Mouse (Mus musculus): ENCODE measurements around the gene D17Wsu92e. TPM values are rescaled to one million over a fixed set of nuclear protein-coding genes. Genes with fewer than 3 reads are reported as not detected.
A peak's percentile ranks its signal among the peaks of the same experiment; 100 is the strongest.

Gene D17Wsu92e
- polyA plus RNA-seq, 1 experiment from 2014 or later = 23.8 TPM

GRCm38 (mm10) chr17:27721125-27721664 lies 99.3 kb downstream of the D17Wsu92e start:
- TF ChIP-seq EP300 (IDR thresholded peaks at IDR 0.05; ENCODE audit: low read depth) (no peak), CTCF (IDR thresholded peaks at IDR 0.05; ENCODE audit: low read depth) (no peak)
- no peak for DNase-seq
- Histone ChIP-seq H3K4me2 (ENCODE audit: low read depth, low read length) (no peak overlapping the region), H3K4me1 (ENCODE audit: insufficient read depth) (peaks cover 14% of the 10 kb centered on the region), H3K27me3 (ENCODE audit: insufficient read depth, low read length) (no peaks in the 10 kb centered on the region), H3K9ac (replicated peaks) (no peak overlapping the region), H3K9me3 (ENCODE audit: low read length) (no peaks in the 10 kb centered on the region), H3K36me3 (replicated peaks; ENCODE audit: insufficient read depth, low read length) (no peaks in the 10 kb centered on the region), H3K4me3 (ENCODE audit: low read depth, low read length) (no peak overlapping the region), H3K27ac (ENCODE audit: low read depth) (no peak overlapping the region)
- 75% methylated on average over 9 of the region's 9 CpGs for WGBS (ENCODE audit: insufficient replicate concordance)
- ATAC-seq = no peak

GRCm38 (mm10) chr17:27720326-27720725 lies 100.1 kb downstream of the D17Wsu92e start:
- H3K4me1 ChIP-seq (ENCODE audit: insufficient read depth) = peaks cover 10% of the 10 kb centered on the region
- no peak for DNase-seq
- H3K27ac ChIP-seq (ENCODE audit: low read depth) = no peak overlapping the region
- H3K4me3 ChIP-seq (ENCODE audit: low read depth, low read length) = no peak overlapping the region
- H3K36me3 ChIP-seq (replicated peaks; ENCODE audit: insufficient read depth, low read length) = no peaks in the 10 kb centered on the region
- TF ChIP-seq EP300 (IDR thresholded peaks at IDR 0.05; ENCODE audit: low read depth) (no peak), CTCF (IDR thresholded peaks at IDR 0.05; ENCODE audit: low read depth) (no peak)
- ATAC-seq = no peak
- H3K27me3 ChIP-seq (ENCODE audit: insufficient read depth, low read length) = no peaks in the 10 kb centered on the region
- H3K9me3 ChIP-seq (ENCODE audit: low read length) = no peaks in the 10 kb centered on the region
- WGBS (ENCODE audit: insufficient replicate concordance) = 66% methylated on average over 9 of the region's 9 CpGs
- H3K9ac ChIP-seq (replicated peaks) = no peak overlapping the region
- H3K4me2 ChIP-seq (ENCODE audit: low read depth, low read length) = no peak overlapping the region

- no peak overlapping the region for H3K27ac ChIP-seq (ENCODE audit: low read depth)
- no peaks in the 10 kb centered on the region for H3K36me3 ChIP-seq (replicated peaks; ENCODE audit: insufficient read depth, low read length)
- DNase-seq (no peak), ATAC-seq (no peak)
- H3K4me1 ChIP-seq (ENCODE audit: insufficient read depth) = peaks cover 8% of the 10 kb centered on the region
- H3K9ac ChIP-seq (replicated peaks) = no peak overlapping the region
- 64% methylated on average over 14 of the region's 14 CpGs for WGBS (ENCODE audit: insufficient replicate concordance)
- no peak overlapping the region for H3K4me2 ChIP-seq (ENCODE audit: low read depth, low read length)
- no peaks in the 10 kb centered on the region for H3K9me3 ChIP-seq (ENCODE audit: low read length)
- no peaks in the 10 kb centered on the region for H3K27me3 ChIP-seq (ENCODE audit: insufficient read depth, low read length)
- no peak for TF ChIP-seq CTCF (IDR thresholded peaks at IDR 0.05; ENCODE audit: low read depth)
- no peak for TF ChIP-seq EP300 (IDR thresholded peaks at IDR 0.05; ENCODE audit: low read depth)
- H3K4me3 ChIP-seq (ENCODE audit: low read depth, low read length) = no peak overlapping the region
Measured at GRCm38 (mm10) chr17:27719663-27720062, 100.8 kb downstream of the D17Wsu92e start.

- no peak overlapping the region for H3K9ac ChIP-seq (replicated peaks)
- WGBS (ENCODE audit: insufficient replicate concordance) = 49% methylated on average over 5 of the region's 5 CpGs
- H3K36me3 ChIP-seq (replicated peaks; ENCODE audit: insufficient read depth, low read length) = no peaks in the 10 kb centered on the region
- DNase-seq = no peak
- H3K27ac ChIP-seq (ENCODE audit: low read depth) = no peak overlapping the region
- ATAC-seq = no peak
- no peak overlapping the region for H3K4me2 ChIP-seq (ENCODE audit: low read depth, low read length)
- 0 out of 2 replicates have a peak, but pooled peaks have one; percentile 18 for TF ChIP-seq CTCF (IDR thresholded peaks at IDR 0.05; ENCODE audit: low read depth)
- no peak for TF ChIP-seq EP300 (IDR thresholded peaks at IDR 0.05; ENCODE audit: low read depth)
- peaks cover 8% of the 10 kb centered on the region for H3K4me1 ChIP-seq (ENCODE audit: insufficient read depth)
- H3K27me3 ChIP-seq (ENCODE audit: insufficient read depth, low read length) = 0 out of 2 replicates have a peak, but pooled peaks cover 2% of the 10 kb centered on the region
- H3K4me3 ChIP-seq (ENCODE audit: low read depth, low read length) = no peak overlapping the region
- no peaks in the 10 kb centered on the region for H3K9me3 ChIP-seq (ENCODE audit: low read length)
Measured at GRCm38 (mm10) chr17:27718250-27718649, 102.2 kb downstream of the D17Wsu92e start.

GRCm38 (mm10) chr17:27716804-27717203 lies 103.6 kb downstream of the D17Wsu92e start:
- H3K4me3 ChIP-seq (ENCODE audit: low read depth, low read length) = 0 out of 2 replicates have a peak overlapping the region, but pooled peaks have one; percentile 3
- peak overlapping the region; percentile 52 for H3K4me2 ChIP-seq (ENCODE audit: low read depth, low read length)
- no peak overlapping the region for H3K27ac ChIP-seq (ENCODE audit: low read depth)
- ATAC-seq (peak; percentile 59), DNase-seq (peak; percentile 60)
- TF ChIP-seq EP300 (IDR thresholded peaks at IDR 0.05; ENCODE audit: low read depth) = no peak
- TF ChIP-seq CTCF (IDR thresholded peaks at IDR 0.05; ENCODE audit: low read depth) = no peak
- H3K9ac ChIP-seq (replicated peaks) = no peak overlapping the region
- 10% methylated on average over 16 of the region's 16 CpGs for WGBS (ENCODE audit: insufficient replicate concordance)
- no peaks in the 10 kb centered on the region for H3K36me3 ChIP-seq (replicated peaks; ENCODE audit: insufficient read depth, low read length)
- peaks cover 8% of the 10 kb centered on the region for H3K4me1 ChIP-seq (ENCODE audit: insufficient read depth)
- H3K27me3 ChIP-seq (ENCODE audit: insufficient read depth, low read length) = 0 out of 2 replicates have a peak, but pooled peaks cover 2% of the 10 kb centered on the region
- H3K9me3 ChIP-seq (ENCODE audit: low read length) = no peaks in the 10 kb centered on the region

- Histone ChIP-seq H3K4me1 (ENCODE audit: insufficient read depth) (peaks cover 11% of the 10 kb centered on the region), H3K4me3 (ENCODE audit: low read depth, low read length) (no peak overlapping the region), H3K27ac (ENCODE audit: low read depth) (no peak overlapping the region), H3K36me3 (replicated peaks; ENCODE audit: insufficient read depth, low read length) (no peaks in the 10 kb centered on the region), H3K4me2 (ENCODE audit: low read depth, low read length) (no peak overlapping the region), H3K9me3 (ENCODE audit: low read length) (no peaks in the 10 kb centered on the region), H3K27me3 (ENCODE audit: insufficient read depth, low read length) (peaks cover 2% of the 10 kb centered on the region; the same call in 1 of the 2 replicates), H3K9ac (replicated peaks) (no peak overlapping the region)
- no peak for DNase-seq
- TF ChIP-seq CTCF (IDR thresholded peaks at IDR 0.05; ENCODE audit: low read depth) (no peak), EP300 (IDR thresholded peaks at IDR 0.05; ENCODE audit: low read depth) (no peak)
- no peak for ATAC-seq
- WGBS (ENCODE audit: insufficient replicate concordance) = 79% methylated on average over 1 of the region's 1 CpGs
Measured at GRCm38 (mm10) chr17:27712832-27713231, 107.6 kb downstream of the D17Wsu92e start.
